Mouse (Mus musculus) stomach, embryonic 15.5 days (tissue): ENCODE measurements at regions not wholly inside any gene's neighbourhood (a gene's known extent, or its start where the extent isn't known, plus 50 kb on each side); places are given as distances from the start of the nearest gene placed in this dataset.
"Not testable (repeated sequence)": the region's sequence is repeated elsewhere in the genome, so short reads cannot be mapped to it uniquely, and the experiment has no call there.

ENCODE experiments used
- ATAC-seq: fragments of 200-750 bp; cut with Nextera tagmentation; 2 replicates; pipeline ENCODE4 v1.8.0; 2017; ENCODE audit warnings: low read depth, moderate number of reproducible peaks, moderate TSS enrichment; ENCODE audit not compliant: insufficient read depth, low FRiP score
- H3K27ac ChIP-seq: fragments of 300-500 bp; sonication (generic); 2 replicates; pipeline ENCODE4 v1.5.1; 2015; ENCODE audit warnings: mild to moderate bottlenecking, inconsistent platforms
- H3K27me3 ChIP-seq: fragments of 300-500 bp; sonication (generic); replicated peaks from 2 replicates; pipeline ENCODE4 v1.6.1; 2015; ENCODE audit warnings: inconsistent platforms
- H3K36me3 ChIP-seq: fragments of 300-500 bp; sonication (generic); 2 replicates; pipeline ENCODE4 v1.6.1; 2015; ENCODE audit warnings: inconsistent platforms
- H3K4me1 ChIP-seq: fragments of 300-500 bp; sonication (generic); 2 replicates; pipeline ENCODE4 v1.6.1; 2015; ENCODE audit warnings: inconsistent platforms
- H3K4me2 ChIP-seq: fragments of 300-500 bp; sonication (generic); 2 replicates; pipeline ENCODE4 v1.6.1; 2015; ENCODE audit warnings: mild to moderate bottlenecking, inconsistent platforms
- H3K4me3 ChIP-seq: fragments of 300-500 bp; sonication (generic); replicated peaks from 2 replicates; pipeline ENCODE4 v1.5.1; 2015; ENCODE audit warnings: inconsistent platforms
- H3K9ac ChIP-seq: fragments of 300-500 bp; sonication (generic); 2 replicates; pipeline ENCODE4 v1.6.1; 2015; ENCODE audit warnings: inconsistent platforms
- H3K9me3 ChIP-seq: fragments of 300-500 bp; sonication (generic); 2 replicates; pipeline ENCODE4 v1.6.1; 2016; ENCODE audit warnings: inconsistent platforms
- WGBS: fragments of 180-500 bp; shearing (Covaris S2); methylation state at CpG from one replicate; pipeline ENCODE4 v1.1.7; 2015; 5-methylcytosine and 5-hydroxymethylcytosine counted together

DNA sequence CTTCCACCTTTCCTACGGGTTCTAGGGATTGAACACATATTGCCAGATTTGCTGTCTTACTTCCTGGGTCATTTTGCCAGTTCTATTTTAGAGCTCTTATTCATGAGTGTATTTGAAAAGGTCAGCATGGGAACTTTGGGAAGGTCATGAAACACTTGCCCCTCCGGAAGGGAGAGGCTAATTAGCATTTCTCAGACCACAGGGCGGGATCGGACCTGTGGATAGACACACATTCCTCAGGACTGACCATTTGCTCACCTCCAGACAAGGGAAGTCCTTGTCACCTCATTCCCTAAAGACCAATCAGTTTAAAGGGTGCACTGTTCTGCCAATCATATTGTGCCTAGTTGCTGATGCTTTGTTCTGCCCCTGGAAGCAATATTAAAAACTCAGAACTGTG, 146.1 kb upstream of the Arhgap18 start:
- not testable (repeated sequence) for ATAC-seq, H3K4me1 ChIP-seq, H3K4me3 ChIP-seq, H3K4me2 ChIP-seq, H3K36me3 ChIP-seq, H3K9ac ChIP-seq, H3K27ac ChIP-seq, H3K27me3 ChIP-seq, H3K9me3 ChIP-seq
- 78% methylated on average over 4 of the region's 4 CpGs for WGBS

GRCm38 (mm10) chr10:26611246-26611645, 142.0 kb upstream of the Arhgap18 start:
- no peak for ATAC-seq
- Histone ChIP-seq H3K27me3 (no peaks in the 10 kb centered on the region), H3K27ac (no peak overlapping the region), H3K9ac (no peak overlapping the region), H3K4me2 (no peak overlapping the region), H3K4me1 (no peaks in the 10 kb centered on the region), H3K36me3 (no peaks in the 10 kb centered on the region), H3K9me3 (no peaks in the 10 kb centered on the region), H3K4me3 (no peak overlapping the region)

DNA sequence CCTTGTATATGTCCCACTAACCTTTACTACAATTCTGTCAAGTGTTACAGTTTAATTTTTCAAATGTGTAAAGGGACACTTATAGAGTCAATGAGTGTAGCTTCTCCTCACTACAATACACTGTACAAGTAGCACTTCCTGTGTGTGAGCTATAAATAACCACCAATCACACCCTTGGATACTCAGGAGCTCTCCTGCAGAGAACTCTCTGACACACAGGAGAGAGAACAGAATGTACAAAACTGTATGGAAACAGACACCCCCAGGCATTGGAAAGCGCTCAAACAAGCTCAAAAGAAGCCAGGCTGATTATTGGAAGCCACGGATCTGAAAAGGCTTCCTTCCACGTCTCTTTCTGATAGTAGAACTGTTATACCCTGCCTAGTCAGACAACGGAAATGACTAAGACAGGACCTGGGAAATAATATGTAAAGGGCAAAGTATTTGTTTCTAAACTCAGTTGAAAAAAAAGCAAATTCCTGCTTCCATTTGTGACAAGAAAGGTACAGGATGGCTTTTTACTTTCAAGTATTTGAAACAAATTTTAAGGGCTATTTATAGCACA, 122.9 kb upstream of the Arhgap18 start:
- no peaks in the 10 kb centered on the region for H3K27me3 ChIP-seq
- no peak overlapping the region for H3K4me2 ChIP-seq
- H3K4me3 ChIP-seq: no peak overlapping the region
- no peak overlapping the region for H3K9ac ChIP-seq
- WGBS: 72% methylated on average over 4 of the region's 4 CpGs
- H3K4me1 ChIP-seq: no peaks in the 10 kb centered on the region
- no peak overlapping the region for H3K27ac ChIP-seq
- no peak for ATAC-seq
- H3K9me3 ChIP-seq: no peaks in the 10 kb centered on the region
- no peaks in the 10 kb centered on the region for H3K36me3 ChIP-seq

GRCm38 (mm10) chr10:26632266-26632665, 121.0 kb upstream of the Arhgap18 start:
- Histone ChIP-seq H3K4me3 (no peak overlapping the region), H3K36me3 (no peaks in the 10 kb centered on the region), H3K9ac (no peak overlapping the region), H3K27me3 (no peaks in the 10 kb centered on the region), H3K9me3 (no peaks in the 10 kb centered on the region), H3K4me2 (no peak overlapping the region), H3K27ac (no peak overlapping the region), H3K4me1 (no peaks in the 10 kb centered on the region)
- WGBS: 88% methylated on average over 5 of the region's 5 CpGs
- ATAC-seq: no peak

DNA sequence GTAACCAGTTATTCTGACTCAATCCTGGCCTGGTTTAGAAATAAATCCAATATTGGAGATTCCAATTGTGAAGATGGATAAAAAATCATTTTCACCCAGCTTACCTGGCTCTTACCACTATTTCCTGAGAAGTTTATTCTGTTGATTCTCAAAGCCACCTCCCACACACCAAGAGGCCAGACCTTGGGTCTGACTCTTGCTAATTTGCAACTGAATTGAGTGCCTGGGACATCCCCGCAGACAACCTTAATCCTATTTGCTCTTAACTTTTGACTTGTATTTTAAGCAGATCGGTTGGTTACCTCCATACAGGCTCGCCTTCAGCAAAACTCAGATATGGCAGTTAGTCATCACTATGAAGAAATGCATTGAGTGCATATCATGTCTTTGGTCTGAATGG, 115.8 kb upstream of the Arhgap18 start:
- ATAC-seq: no peak
- WGBS: 60% methylated on average over 3 of the region's 3 CpGs
- Histone ChIP-seq H3K27me3 (no peaks in the 10 kb centered on the region), H3K36me3 (no peaks in the 10 kb centered on the region), H3K4me2 (no peak overlapping the region), H3K4me1 (no peaks in the 10 kb centered on the region), H3K4me3 (no peak overlapping the region), H3K9ac (no peak overlapping the region), H3K9me3 (no peaks in the 10 kb centered on the region), H3K27ac (no peak overlapping the region)

- Histone ChIP-seq H3K9ac (no peak overlapping the region), H3K4me2 (no peak overlapping the region), H3K36me3 (no peaks in the 10 kb centered on the region), H3K9me3 (no peaks in the 10 kb centered on the region), H3K27me3 (no peaks in the 10 kb centered on the region), H3K4me3 (no peak overlapping the region), H3K4me1 (no peaks in the 10 kb centered on the region), H3K27ac (no peak overlapping the region)
- WGBS: 66% methylated on average over 4 of the region's 4 CpGs
- no peak for ATAC-seq
Observed at GRCm38 (mm10) chr10:26638056-26638455, 115.2 kb upstream of the Arhgap18 start.

- Histone ChIP-seq H3K4me1 (no peaks in the 10 kb centered on the region), H3K9ac (no peak overlapping the region), H3K27me3 (no peaks in the 10 kb centered on the region), H3K9me3 (no peaks in the 10 kb centered on the region), H3K27ac (no peak overlapping the region), H3K4me2 (no peak overlapping the region), H3K36me3 (no peaks in the 10 kb centered on the region), H3K4me3 (no peak overlapping the region)
- ATAC-seq: no peak
- 78% methylated on average over 3 of the region's 3 CpGs for WGBS
Observed at GRCm38 (mm10) chr10:26639118-26639517, 114.1 kb upstream of the Arhgap18 start.

GRCm38 (mm10) chr10:26653103-26653502, 100.1 kb upstream of the Arhgap18 start:
- no peaks in the 10 kb centered on the region for H3K4me1 ChIP-seq
- no peak overlapping the region for H3K4me2 ChIP-seq
- no peaks in the 10 kb centered on the region for H3K27me3 ChIP-seq
- H3K27ac ChIP-seq: no peak overlapping the region
- no peak overlapping the region for H3K9ac ChIP-seq
- H3K36me3 ChIP-seq: no peaks in the 10 kb centered on the region
- no peaks in the 10 kb centered on the region for H3K9me3 ChIP-seq
- WGBS: 63% methylated on average over 1 of the region's 1 CpGs
- ATAC-seq: no peak
- H3K4me3 ChIP-seq: no peak overlapping the region

GRCm38 (mm10) chr10:26664270-26664669, 89.0 kb upstream of the Arhgap18 start:
- Histone ChIP-seq H3K9me3 (no peaks in the 10 kb centered on the region), H3K4me1 (no peaks in the 10 kb centered on the region), H3K9ac (no peak overlapping the region), H3K4me3 (no peak overlapping the region), H3K27me3 (no peaks in the 10 kb centered on the region), H3K4me2 (no peak overlapping the region), H3K36me3 (no peaks in the 10 kb centered on the region), H3K27ac (no peak overlapping the region)
- ATAC-seq: no peak

DNA sequence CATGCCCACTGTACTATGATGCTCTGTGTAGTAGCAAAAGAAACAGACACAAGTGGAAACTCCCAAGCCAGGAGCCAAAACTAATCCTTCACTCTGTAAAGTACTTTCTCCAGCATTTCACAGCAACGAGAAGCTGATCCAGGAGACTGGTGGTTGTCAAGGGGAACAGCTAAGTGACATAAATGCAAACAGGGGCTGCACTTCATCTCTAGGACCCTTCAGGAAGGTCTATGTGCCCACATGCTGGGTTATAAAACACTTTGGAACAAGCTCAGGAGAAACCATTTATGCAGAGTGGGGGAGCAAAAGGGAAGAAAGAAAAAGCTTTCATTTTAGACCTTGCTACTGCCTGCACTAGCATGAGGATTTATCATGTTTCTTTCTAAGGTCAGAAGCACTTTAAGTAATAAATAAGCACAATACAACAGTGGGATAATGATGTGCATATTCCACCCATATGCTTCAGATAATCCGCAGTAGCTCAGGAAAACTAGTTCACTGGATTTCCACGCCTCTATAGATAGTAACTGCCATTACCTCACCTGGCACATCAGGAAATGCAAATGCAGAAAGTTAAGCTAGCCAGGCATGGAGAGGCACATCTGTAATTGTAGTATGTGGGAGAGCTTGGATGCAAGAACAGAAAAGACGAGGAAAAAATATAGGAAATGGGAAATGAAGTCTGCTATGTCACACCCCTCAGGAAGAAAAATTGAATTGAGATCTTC, 73.6 kb upstream of the Arhgap18 start:
- WGBS: 59% methylated on average over 4 of the region's 4 CpGs
- Histone ChIP-seq H3K27me3 (no peaks in the 10 kb centered on the region), H3K4me1 (no peaks in the 10 kb centered on the region), H3K36me3 (no peaks in the 10 kb centered on the region), H3K9ac (no peak overlapping the region), H3K27ac (no peak overlapping the region), H3K4me2 (no peak overlapping the region), H3K9me3 (no peaks in the 10 kb centered on the region), H3K4me3 (no peak overlapping the region)
- no peak for ATAC-seq

- no peak for ATAC-seq
- Histone ChIP-seq H3K4me2 (no peak overlapping the region; the same call in 1 of the 2 replicates), H3K36me3 (no peaks in the 10 kb centered on the region), H3K4me1 (no peaks in the 10 kb centered on the region), H3K9me3 (no peaks in the 10 kb centered on the region), H3K9ac (no peak overlapping the region), H3K27ac (no peak overlapping the region), H3K27me3 (no peaks in the 10 kb centered on the region), H3K4me3 (no peak overlapping the region)
- WGBS: 74% methylated on average over 2 of the region's 2 CpGs
Observed at GRCm38 (mm10) chr10:26694761-26695160, 58.5 kb upstream of the Arhgap18 start.

GRCm38 (mm10) chr10:26695212-26695933, 57.8 kb upstream of the Arhgap18 start:
- Histone ChIP-seq H3K9ac (no peak overlapping the region), H3K4me3 (peak overlapping the region; percentile 38), H3K36me3 (no peaks in the 10 kb centered on the region), H3K9me3 (no peaks in the 10 kb centered on the region), H3K4me2 (peak overlapping the region; percentile 80), H3K27ac (no peak overlapping the region), H3K27me3 (no peaks in the 10 kb centered on the region), H3K4me1 (no peaks in the 10 kb centered on the region)
- 4% methylated on average over 25 of the region's 25 CpGs for WGBS
- peak; percentile 7; the same call in 1 of the 2 replicates for ATAC-seq
